Mouse (Mus musculus): ENCODE data around the gene Gli1. TPM values are rescaled to one million over a fixed set of nuclear protein-coding genes. Genes with fewer than 3 reads are reported as not detected.
A peak's percentile ranks its signal among the peaks of the same experiment; 100 is the strongest.

Gene Gli1
- total RNA-seq, 1 experiment from 2014 or later: not detected

DNA sequence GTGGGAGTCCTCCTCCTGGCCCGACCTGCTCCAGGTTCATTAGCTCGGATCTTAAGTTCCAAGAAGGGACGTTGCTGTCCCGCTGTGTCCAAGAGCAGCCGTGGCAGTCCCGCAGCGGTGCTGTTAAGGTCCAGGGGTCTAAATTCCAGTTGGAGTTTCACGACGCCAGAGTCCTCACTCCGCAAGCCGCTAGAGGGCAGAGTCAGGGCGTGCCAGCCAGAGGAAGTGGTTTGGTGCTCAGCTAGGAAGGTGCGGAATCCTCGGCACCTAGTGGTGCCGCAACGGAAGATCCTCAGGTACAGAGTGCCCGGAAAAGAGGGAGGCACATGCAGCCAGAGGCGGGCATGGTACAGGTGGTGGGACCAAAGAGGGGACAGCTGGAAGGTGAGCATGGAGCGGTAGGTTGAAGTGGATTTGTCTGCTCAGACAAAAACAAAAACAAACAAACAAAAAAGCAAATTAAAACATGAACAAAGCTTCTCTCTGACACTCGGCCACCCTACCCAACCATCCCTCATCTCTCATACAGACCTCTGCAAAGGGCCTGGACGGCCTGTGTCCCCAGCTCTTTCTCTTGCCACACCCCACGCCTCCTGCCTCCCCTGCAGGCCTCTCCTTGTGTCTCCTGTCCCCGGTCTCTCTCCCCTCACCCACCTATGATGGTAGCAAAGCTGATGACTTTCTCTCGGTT lies 9.0 kb upstream of the Gli1 start:
- peak; percentile 71 for ATAC-seq (replicated peaks; ENCODE audit: insufficient number of reproducible peaks, low FRiP score, low TSS enrichment, poor library complexity, severe bottlenecking)

DNA sequence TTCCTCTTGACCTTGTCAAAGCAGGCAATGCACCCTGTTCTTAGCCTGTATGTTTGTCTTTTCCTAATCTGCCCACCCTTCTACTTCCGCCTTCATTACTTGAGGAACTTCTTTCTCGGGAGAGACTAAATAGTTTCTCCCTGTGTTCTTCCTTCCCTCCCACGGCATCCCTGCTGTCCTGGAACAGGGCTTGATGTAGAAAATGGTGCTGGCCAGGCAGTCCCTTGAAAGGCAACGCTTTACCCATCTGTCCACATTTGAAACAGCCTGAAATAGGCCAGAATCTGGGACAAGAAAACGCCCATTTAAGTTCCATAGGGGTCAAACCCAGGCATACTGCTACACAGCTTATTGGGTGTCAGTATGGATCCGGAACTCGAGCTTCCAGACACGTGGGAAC lies 8.0 kb upstream of the Gli1 start:
- no peak for ATAC-seq (replicated peaks; ENCODE audit: insufficient number of reproducible peaks, low FRiP score, low TSS enrichment, poor library complexity, severe bottlenecking)

DNA sequence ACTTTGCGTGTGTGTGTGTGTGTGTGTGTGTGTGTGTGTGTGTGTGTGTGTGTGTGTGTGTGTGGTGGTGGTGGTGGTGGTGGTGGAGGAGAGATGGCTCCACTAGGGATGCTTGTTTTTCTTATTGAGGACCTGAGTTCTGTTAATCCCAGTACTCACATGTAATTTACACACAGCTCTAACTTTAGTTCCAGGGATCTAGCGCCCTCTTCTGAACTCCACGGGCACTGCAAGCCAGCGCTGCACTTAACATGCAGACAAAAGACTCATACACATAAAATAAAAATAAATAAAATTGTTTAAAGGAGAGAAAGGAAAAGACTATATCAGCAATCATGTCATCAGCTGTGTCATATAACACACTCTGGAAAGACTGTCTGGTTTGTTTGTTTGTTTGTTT lies 7.2 kb upstream of the Gli1 start:
- ATAC-seq (replicated peaks; ENCODE audit: insufficient number of reproducible peaks, low FRiP score, low TSS enrichment, poor library complexity, severe bottlenecking): no peak

DNA sequence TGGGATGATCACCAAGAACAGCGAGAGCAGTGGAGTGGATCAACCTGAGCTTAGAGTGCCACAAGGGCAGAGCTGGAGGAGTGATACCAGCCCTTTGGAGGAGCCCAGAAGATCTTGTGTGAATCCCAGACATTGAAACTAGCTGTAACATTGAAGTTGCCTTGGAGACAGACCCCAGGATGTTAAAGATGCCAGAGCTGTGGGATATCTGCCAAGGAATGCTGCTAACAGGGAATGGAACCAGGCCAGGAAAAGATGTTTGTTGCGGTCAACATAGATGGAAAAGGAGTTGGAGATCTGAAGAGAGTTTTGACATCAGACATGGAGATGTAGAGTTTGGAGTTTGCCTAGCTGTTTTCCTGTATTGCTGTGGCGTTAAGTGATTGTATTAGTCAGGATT lies 4.4 kb upstream of the Gli1 start:
- no peak for ATAC-seq (replicated peaks; ENCODE audit: insufficient number of reproducible peaks, low FRiP score, low TSS enrichment, poor library complexity, severe bottlenecking)

DNA sequence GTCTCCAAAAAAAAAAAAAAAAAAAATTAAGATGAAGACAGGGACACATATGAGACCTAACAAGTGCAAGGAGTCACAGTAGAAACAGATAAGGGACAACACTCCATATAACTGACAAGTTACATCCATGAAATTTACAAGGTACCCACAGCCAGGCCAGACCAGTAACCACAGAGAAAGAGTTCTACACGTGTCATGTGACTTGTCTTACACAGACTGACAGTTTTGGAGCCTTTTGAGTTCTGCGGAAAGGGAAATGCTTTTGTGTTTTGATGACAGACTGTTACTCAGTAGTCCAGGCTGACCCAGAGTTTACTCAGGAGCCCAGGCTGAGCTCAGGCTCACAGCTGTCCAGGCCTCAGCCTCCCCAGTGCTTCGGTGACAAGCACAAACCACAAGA lies 1.3 kb upstream of the Gli1 start:
- no peak for ATAC-seq (replicated peaks; ENCODE audit: insufficient number of reproducible peaks, low FRiP score, low TSS enrichment, poor library complexity, severe bottlenecking)

DNA sequence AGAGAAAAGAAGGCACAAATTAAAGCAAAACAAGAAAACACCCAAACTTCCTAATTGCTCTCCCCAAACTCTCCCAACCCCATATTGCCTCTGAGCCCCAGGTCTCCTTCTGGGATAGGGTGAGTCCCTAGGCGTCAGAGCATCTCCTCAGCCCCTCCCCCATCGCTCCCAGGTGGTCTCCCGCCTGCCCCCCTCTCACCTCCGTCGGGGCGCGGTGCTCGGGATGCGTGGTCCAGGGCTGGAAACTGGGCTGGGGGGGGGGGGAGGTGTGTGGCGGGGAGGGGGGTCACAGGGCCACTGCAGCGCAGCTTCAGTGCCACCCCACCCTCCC lies 449 bp downstream of the Gli1 start:
- no peak for ATAC-seq (replicated peaks; ENCODE audit: insufficient number of reproducible peaks, low FRiP score, low TSS enrichment, poor library complexity, severe bottlenecking)

DNA sequence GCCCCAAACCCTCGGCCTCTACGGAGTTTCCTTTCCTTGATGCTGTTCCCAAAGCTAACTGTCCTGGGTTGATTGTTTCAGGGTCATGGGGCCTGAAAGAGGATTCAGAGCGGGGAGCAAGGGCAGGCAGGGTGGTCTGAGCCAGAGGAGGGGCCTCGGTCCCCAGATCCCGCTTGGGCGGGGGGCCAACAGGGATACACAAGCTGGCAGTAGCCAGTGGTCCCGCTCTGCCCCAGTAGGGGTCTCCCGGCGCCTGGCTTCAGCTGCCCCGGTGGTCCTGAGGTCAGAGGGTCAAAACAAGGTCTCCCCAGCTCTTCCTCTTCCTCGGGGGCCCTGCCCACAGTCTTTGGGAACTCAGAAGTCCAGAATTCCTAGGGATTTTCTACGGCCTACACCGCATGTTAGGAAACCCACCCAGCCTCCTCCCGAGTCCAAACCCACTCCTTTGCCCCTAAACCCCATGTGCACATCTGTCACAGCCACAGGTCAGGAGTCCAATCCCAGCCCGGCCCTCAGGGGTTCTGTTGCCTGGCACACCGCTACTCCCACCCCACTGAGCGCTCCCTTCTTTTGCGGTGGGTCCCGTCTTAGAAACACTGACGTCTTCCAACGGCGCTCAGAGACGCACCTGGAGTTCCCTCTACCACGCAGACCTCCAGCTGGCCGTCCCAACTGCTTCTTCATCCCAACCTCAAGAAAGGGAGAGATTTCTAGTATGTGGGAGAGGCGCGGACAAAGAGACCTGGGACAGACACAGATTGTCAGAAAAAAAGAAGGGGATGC lies 1.0 kb downstream of the Gli1 start:
- no peak for ATAC-seq (replicated peaks; ENCODE audit: insufficient number of reproducible peaks, low FRiP score, low TSS enrichment, poor library complexity, severe bottlenecking)

DNA sequence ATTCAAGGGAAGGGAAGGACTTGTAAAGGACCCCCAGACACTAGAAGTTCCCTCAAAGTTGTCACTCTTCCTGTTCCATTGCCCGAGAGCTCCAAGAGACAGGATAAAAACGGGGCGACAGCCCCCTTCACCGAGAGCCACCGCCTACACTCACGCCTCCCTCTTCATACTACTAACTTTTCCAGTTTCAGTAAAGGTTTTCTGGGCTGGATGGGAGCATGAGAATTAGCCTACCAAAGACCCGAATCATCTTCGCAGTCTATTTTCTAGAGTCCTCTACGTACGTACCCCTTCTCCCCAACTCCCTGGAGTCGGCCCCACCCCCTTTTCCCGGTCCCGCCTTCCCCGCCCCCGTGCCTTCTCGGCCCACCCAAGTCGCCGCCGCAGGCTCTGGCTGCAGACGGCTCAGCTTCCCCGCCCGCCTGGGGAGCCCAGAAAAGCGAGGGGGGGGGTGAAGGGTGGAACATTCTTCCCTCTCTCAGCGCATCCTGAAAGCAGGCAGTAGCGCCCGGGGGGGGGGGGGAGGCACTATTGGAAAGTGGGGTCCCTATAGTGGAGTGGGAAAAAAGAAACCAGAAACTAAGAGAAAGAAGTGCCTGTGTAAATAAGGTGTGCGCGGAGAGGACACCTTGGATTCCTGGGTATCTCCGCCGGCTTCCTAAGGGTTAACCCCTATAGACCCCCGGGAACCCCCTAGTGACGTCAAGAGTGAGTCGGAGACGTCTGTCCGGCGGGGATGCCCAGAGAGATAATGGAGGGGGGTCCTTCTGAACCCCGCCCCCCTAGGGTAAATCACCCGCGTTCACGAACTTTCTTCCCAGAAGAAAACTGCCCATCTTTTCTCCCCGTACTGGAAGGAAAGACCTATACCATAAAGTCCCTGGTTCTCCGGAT lies 1.8 kb downstream of the Gli1 start:
- no peak for ATAC-seq (replicated peaks; ENCODE audit: insufficient number of reproducible peaks, low FRiP score, low TSS enrichment, poor library complexity, severe bottlenecking)

DNA sequence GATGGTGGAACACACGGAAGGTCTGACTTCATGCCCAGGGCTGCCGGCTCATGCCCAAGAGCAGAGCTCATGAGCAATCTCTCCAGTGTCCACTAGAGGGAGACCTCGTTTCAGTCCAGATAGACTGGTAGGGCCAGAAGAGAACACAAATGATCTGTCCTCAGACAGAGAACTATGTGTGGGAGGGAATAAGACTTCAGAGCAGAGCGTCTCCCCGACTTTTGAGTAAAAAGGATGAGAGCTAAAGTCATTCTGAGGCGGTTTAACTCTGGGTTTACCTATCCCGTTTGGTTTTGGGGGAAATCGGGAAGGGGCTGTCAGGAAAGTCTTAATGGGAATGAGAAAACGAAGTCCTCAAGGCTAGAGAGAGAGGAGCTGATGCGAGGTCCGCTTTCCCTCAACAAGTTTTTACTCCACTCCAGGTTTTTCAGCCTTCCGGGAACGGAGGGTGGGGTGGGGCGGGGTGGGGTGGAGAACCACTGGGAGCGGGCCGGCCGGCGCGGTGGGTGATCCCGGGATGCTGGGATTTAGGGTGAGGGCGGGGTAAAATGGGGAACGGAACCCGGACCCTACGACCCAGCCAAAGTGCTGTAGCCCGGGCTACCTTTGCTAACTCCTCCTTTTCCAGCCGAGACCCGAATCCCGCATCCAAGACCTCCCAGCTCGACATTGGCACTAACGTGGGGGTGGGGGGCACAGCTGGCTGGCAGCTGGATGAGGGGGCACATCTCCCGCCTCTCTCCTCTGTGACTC lies 2.7 kb downstream of the Gli1 start:
- ATAC-seq (replicated peaks; ENCODE audit: insufficient number of reproducible peaks, low FRiP score, low TSS enrichment, poor library complexity, severe bottlenecking): peak; percentile 79

DNA sequence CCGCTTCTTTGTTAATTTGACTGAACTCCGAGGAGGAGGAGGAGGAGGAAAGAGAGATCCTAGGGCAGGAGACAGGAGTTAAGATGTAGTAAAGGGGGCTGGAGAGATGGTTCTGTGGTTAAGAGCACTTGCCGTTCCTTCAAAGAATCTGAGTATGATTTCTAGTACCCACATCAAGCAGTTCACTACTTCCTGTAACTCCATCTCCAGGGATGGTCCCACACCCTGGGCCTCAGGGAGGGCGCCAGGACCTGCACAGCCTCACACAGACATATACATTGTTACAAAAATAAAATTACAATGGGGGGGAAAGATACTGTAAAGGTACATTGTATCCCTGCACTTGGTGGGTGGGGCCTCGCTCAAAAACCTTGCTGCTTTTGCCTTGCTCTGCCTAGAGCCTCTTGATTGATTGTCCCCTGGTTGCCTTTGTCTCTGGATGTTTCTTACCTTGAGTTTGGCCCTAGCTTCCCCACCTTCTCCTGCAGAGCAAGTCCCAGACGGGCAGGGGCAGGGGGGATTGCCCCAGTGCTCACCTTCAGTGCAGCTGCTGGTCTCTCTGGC lies 4.2 kb downstream of the Gli1 start:
- no peak for ATAC-seq (replicated peaks; ENCODE audit: insufficient number of reproducible peaks, low FRiP score, low TSS enrichment, poor library complexity, severe bottlenecking)

DNA sequence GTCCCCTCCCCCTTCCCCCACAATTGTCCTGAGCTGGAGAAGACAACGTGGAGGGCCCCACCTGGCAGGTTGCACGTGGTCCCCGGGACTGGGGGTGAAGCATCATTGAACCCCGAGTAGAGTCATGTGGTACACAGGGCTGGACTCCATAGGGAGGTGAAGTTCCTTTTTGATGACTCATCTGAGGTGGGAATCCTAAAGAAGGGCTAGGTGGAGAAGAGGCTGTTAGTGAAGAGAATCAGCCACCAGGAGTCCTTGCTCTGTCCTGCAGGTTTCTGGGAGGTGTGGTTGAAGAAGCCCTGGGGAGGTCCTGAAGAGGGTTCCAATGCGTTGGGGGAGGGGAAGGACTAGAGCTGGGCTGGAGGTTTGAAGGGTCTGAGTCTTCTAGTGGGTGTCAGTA lies 4.8 kb downstream of the Gli1 start:
- no peak for ATAC-seq (replicated peaks; ENCODE audit: insufficient number of reproducible peaks, low FRiP score, low TSS enrichment, poor library complexity, severe bottlenecking)

DNA sequence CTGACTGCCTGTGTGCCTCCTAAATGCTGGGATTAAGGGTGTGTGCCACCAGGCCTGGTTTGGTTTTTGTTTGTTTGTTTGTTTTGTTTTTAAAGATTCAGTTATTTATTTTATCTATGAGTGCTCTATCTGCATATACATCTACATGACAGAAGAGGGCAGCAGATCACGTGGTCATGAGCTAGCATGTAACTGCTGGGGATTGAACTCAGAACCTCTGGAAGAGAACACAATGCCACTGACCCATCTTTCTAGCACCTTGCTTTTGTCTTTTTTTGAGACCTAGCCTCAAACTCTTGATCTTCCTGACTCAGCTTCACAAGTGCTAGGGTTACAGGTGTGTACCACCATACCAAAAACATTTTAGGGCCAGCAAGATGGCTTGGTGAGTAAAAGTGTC lies 6.5 kb downstream of the Gli1 start:
- ATAC-seq (replicated peaks; ENCODE audit: insufficient number of reproducible peaks, low FRiP score, low TSS enrichment, poor library complexity, severe bottlenecking): no peak

DNA sequence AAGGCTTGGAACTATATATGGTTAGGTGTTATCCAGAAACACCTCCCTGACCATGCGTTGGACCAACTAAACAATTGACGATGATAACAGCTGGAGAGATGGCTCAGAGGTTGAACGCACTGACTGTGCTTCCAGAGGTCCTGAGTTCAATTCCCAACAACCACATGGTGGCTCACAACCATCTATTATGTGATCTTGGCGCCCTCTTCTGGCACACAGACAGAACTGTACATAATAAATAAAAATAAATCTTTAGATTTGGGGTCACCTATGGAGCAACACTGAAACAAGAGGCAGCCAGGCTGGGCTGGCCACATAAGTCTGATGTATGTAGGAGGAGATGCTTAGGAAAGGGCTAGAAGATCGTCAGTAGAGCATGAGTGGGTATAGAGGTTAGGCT lies 8.6 kb downstream of the Gli1 start:
- ATAC-seq (replicated peaks; ENCODE audit: insufficient number of reproducible peaks, low FRiP score, low TSS enrichment, poor library complexity, severe bottlenecking): no peak

DNA sequence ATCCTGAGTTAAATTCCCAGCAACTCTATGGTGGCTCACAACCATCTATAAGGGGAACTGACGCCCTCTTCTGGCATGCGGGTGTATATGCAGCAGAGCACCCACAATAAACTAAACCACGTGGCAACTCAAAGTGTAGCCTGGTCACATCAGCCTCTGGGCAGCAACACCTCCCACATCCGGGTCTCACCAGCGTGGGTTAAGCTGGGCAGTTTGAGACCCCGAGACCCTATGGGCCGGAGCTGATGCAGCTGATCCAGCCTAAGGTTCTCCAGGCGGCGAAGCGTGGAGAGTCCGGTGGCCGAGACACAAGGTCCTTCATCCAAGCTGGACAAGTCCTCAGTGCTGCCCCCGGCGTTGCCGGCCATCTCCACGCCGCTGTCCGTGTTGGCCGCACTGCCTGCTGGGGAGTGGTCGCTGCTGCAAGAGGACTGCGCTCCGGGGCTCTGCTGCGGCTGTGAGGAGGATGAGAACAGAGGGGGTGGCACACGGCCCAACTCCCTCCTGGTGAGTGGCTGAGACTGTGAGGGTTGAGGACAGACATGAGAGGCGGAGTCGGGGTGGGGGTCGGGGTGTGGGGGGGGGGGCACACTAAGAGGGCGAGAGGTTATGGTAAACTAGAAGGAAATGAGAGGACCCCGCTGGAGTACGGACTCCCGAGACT lies 9.4 kb downstream of the Gli1 start:
- ATAC-seq (replicated peaks; ENCODE audit: insufficient number of reproducible peaks, low FRiP score, low TSS enrichment, poor library complexity, severe bottlenecking): no peak

DNA sequence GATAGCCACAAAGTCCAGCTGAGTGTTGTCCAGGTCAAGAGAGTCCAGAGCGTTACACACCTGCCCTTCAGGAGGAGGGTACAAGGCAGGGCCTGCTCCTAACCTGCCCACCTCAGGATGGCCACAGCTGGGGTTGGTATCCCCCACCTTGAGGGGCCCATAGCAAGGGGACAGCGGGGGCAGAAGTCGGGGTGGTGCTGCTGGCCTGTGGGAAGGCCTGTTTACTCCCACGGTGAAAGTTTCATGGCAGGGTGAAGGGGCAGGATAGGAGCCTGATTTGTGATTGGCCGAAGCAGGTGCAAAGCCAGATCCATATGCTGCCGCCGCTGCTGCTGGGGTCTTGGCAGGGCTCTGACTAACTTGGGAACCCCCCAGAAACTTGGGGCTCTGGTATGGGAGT lies 11.6 kb downstream of the Gli1 start:
- no peak for ATAC-seq (replicated peaks; ENCODE audit: insufficient number of reproducible peaks, low FRiP score, low TSS enrichment, poor library complexity, severe bottlenecking)

DNA sequence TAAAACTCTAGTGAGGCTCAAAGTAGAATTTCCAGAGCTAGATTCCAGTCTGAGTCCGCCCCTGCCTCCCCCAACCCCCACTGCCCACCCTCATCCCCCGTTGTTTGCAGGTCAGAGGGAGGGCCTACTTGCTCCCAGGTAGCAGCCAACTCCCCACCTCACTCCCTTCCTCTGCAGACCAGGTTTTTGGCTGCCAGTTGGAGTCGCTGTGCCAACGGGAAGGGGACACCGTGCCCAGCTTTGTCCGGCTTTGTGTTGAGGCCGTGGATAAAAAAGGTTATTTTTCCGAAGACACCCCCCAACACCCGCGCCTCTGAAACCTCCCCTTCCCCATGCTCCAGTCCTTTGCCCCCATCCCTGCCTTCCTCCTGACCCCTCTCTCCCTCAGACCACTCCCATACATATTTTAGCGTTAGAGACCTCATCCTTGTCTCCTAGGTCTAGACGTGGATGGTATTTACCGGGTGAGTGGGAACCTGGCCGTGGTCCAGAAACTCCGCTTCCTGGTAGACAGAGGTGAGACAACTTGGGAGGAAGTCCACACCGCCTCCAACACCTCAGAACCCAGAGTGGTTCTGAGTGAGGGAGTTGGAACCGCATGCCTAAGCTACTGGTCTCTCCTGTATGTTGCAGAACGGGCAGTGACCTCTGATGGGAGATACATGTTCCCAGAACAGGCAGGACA lies 14.2 kb downstream of the Gli1 start:
- ATAC-seq (replicated peaks; ENCODE audit: insufficient number of reproducible peaks, low FRiP score, low TSS enrichment, poor library complexity, severe bottlenecking): no peak

DNA sequence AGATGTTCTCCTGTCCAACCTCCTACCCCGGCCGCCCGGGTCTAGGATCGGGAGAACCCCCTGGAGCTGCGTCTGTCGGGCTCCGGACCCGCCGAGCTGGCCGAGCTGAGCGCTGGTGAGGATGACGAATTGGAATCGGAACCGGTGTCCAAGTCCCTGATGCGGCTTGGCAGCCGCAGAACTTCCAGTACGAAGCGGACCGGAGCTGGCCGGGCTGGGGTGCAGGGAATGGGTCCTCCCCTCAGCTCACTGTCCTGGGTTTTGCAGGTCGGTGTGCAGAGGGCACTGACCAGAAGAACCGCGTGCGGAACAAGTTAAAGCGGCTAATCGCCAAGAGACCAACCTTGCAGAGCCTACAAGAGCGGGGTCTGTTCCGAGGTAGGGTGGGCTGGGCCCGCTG lies 14.9 kb downstream of the Gli1 start:
- no peak for ATAC-seq (replicated peaks; ENCODE audit: insufficient number of reproducible peaks, low FRiP score, low TSS enrichment, poor library complexity, severe bottlenecking)
